Mouse (Mus musculus): Measurements from ENCODE around the gene Klhl13.

Gene Klhl13

DNA sequence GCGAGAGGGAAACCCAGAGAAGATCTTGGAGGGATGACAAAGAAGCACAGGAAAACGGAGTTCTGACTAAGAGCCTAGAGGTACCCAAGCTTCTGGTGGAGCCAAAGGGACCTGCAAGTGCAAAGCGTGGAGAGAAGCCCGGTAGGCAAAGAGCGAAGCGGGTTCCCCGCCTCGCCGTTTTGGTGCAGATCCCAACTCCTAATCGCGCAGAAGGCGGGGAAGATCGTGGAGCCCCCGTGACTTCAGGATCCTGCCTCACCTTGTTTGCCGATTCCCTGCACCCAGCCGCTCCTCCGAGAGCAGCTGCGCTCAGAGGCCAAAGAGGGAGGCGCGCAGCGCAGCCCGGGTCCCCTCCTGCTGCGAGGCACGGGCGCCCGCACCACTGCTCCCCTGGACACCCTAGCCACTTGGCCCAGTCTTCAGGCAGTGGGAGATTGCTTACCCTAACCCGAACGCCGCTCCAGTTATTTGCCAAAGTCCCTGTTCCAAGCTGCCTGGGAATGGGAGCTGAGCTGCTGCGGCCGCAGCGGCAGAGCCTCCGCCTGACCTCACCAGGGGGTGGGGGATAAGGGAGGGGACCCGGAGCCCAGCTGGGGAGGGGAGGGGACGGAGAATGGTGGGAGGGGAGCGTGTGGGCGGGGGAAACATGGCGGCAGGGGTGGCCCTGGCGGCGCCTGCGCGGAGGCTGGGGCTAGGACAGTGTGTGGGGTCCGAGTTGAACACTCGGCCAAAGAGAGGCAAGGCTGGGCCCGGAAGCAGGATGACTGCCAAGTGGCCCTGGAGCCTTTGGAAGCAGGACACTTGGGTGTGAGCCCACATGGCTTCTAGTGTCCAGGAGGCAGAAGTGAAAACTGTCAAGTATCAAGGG, at the start of gene Klhl13:
Klhl13 (minus strand) TSS at position 569 of the 868 bp plus-strand sequence.
- no peak for DNase-seq (ENCODE audit: low read depth, low spot score)

DNA sequence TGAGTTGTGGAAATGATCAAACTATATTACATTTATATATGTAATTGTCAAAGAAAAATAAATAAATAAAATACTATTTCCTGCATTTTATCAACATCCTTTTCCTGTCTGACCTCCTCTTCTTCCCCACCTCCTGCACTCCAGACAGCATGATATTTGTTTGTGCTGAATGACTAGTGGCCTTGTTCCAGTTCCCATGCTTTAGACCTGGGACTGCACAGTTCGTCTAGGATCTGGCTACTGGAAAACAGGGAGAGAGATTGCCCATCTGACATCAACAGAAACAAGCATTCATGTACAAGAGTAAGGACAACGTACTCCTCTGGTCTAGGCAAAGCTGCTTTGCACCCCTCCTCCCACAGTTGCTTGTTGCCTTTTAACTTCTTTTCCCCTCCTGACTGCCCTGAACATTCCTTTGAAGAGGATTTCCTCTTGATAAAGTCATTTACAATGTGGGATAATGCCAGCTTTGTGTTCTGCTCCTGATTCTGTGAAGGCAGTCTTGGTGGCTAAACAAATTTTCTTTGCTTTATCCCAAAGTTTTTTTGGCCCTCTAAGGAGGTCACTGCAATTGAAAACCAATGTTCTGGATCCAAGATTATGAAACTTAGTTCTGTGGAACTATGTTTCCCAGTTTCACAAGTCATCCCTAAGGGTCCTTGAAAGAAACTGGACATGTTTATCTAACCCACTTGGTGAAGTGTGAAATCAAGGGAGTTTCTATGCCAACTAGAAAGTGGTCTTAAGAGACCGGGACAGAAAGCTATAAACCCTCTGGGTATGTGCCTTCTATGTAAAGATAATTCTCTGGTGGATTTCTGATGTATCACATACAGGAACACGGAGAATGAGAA, 44.6 kb upstream of the Klhl13 start:
- DNase-seq (ENCODE audit: low read depth, low spot score): no peak

DNA sequence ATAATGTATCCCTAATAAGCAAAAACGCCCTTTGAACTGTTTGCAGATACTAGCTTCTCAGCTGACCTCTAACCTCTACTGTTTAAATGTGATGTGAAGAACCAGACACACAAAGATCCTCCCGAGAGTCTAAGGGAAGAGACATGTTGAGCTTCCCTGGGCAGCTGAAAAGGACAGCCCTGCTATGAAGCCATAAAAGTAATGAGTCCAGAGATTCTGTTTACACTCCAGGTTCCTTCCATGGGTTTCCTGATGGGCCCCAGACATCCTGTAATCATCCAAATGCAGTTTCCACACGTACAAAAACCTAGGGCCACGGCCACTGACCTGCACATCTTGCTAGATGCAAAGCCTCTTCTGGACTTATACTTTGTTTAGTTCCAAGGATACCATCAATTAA, 23.8 kb upstream of the Klhl13 start:
- DNase-seq (ENCODE audit: low read depth, low spot score): no peak

DNA sequence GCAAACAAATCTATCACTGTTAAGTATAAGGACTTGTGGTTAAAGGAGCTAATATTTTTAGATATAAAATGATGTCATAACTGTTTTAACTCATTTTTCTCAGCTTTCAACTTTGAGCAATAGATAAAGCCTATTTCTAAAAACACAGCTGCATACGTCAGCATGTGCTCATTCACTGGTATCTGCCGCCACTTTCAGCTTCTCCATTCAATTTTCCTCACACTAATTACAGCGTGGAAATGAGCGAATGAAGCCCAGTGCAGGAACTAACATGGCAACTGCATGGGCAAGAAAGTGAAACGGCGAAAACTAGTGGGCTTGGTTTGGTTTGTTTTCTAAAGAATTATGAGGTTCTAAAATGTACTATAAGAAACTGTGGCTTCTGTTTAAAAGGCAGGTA, 1.4 kb downstream of the Klhl13 start:
- DNase-seq (ENCODE audit: low read depth, low spot score): no peak

DNA sequence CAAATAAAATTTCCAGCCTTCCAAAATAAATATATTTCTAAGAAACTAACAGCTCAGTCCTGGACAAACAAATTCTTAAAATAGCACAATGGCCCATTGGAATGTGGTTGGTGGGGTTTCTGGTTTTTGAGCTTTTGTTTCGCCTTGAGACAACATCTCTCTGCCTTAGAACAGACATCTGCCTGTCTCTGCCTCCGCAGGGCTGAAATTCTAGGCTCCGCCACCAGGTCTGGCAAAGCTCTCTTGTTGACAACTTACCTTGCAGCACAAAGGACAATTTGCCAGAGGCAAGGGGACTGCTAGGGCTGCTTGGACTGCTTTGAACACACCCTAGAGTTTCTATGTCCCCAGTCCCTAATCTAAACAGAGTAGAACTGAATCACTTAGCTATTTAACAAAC, 4.4 kb downstream of the Klhl13 start:
- DNase-seq (ENCODE audit: low read depth, low spot score): no peak

DNA sequence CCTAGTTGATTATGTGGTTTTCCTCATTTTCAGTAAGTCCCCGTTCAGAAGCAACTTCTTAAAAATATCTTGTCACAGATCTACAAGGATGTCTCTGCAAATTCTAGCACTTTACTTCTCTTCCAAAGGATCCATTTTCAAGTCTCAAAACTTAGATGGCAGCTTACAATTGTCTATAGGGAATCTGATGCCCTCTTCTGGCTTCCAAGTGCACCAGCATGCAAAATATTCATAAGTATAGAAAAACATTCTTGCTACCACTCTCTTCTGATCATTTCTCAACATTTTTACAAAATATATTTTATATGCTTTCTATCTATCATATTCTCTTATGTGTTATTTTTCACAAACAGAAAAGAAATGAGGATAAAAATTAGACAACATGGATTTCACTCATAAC, 14.8 kb downstream of the Klhl13 start:
- no peak for DNase-seq (ENCODE audit: low read depth, low spot score)

DNA sequence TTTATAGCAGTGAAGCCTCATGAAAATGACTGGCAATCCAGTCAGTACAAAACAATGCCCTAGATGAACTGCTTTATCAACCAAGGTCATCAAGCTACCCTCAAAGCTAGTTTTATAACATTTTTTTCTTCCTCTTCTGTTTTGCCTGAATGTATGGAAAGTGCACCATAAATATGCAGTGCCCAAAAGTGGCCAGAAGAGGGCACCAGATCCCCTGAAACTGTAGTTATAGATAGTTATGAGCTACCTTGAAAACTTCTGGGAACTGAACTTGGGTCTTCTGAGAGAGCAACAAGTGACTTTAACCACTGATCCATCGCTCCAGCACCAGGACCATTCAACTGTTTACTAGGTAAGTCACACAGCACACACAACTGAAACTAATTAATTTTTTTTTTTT, 36.8 kb downstream of the Klhl13 start:
- DNase-seq (ENCODE audit: low read depth, low spot score): peak; percentile 25

DNA sequence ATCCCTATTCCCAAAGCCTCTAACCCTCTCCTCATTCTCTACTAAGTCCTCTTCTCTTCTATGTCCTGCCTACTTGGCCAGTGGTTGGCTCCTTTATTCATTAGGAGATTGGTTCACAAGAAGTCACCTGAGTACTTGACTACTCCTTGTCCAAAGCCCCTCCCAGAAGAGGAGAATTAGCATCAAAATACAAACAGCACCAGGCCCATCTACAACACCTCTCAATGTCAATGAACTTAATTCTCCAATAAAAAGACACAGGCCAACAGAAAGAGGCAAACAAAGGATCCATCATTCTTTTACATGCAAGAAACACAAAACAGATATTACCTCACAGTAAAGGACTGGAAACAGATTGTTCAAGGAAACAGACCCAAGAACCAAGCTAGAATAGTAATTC, 46.0 kb downstream of the Klhl13 start:
- DNase-seq (ENCODE audit: low read depth, low spot score): no peak

DNA sequence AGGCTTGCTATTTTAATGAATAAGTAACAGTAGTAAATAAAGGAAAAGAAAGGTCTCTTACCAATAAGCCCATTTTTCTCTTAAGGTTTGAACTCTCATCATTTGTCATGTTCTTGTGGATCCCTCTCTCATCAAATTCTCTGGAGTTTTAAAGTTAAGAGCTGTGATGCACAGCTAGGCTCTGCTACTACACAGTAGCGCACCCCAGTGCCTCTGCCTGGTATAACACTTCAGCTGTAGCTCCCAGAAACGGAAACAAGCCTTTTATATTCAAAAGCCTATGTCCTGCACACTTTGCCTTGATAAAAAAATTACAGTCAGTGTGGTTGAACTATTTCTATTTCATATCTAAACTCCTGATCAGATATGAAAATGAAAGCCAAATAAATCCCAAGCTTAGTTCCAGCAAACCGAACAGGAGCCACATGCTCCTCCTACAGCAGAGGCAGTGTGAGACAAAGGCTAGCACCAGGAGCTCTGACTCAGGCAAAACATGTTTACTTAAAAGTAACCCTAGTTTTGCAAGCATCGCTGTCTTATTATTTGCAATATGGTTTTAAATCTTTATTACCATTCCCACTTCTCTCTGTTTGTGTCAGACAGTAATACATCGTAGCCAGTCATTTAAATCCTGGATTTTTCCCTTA, 68.8 kb downstream of the Klhl13 start:
- peak; percentile 4 for DNase-seq (ENCODE audit: low read depth, low spot score)

DNA sequence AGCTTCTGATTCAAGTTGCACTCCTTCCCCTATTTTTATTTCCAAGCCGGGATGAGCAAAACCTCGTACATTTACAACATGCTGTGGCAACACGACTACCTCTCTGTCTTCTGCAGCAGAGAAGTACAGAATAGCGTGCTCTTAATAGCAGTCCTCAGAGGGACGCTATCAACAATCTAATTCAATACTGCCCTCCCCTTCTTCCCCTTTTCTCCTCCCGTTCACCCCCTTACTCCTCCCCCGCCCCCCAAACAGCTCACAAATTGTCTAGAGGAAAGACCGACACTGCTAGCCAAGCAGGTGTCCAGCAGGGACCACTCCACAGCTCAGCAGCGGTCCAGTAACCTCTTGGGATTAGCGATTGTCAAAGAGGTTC, 79.5 kb downstream of the Klhl13 start:
- no peak for DNase-seq (ENCODE audit: low read depth, low spot score)

DNA sequence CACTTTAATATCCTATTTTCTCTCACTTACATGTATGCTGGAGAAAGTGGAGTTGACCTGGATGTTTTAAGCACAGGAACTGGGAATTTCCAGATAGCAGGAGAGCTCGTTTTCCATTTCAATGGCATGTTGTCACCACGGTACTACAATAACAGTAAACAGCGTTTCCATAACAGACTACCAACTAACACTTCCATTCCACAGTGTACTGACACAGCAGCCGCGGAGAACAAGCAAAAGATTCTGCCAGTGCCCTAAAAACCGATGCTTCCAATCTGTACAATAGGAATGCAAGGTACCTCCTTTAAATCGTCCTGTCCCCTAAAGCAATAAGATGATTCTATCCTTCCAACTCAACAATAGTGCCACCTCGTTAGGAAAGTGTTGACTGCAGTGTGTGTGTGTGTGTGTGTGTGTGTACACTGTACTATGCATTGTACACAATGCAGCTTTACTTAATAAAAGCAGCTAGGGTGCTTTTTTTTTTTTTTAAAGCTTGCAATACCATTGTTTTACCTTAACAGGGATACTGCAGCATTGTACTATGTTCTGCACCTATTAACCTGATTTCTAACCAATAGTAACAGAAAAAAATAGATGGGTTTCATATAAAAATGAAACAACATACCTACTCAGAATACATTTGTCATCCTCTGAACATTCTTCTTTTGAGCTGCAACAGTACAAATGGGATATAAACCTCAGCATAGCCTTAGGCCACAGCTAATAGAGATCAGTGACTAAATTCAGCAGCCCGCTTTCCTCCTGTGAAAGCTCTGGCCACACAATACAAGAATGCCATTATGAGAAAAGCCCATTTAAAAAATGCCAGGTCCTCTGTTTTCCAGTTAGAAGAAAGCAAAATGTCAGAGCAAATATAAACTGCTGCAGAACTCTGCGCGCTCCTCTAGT, 80.1 kb downstream of the Klhl13 start:
- no peak for DNase-seq (ENCODE audit: low read depth, low spot score)

DNA sequence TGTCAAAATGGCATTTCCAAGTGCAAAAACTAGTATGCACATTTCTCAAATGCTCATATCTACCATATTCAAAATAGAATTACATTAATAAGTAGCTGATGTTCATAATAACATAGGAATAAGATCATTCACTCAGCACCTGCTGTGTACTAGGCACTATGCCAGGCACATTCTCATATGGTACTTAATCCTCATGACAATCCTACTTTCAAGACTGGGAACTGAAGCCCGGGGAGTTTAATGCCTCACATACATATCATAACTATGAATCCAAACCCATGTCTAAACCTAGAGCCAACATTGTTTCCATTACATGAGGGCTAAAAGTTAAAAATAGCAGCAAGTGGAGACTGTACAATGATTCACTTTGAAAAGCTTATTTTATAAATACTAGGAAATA, 97.3 kb downstream of the Klhl13 start:
- no peak for DNase-seq (ENCODE audit: low read depth, low spot score)

DNA sequence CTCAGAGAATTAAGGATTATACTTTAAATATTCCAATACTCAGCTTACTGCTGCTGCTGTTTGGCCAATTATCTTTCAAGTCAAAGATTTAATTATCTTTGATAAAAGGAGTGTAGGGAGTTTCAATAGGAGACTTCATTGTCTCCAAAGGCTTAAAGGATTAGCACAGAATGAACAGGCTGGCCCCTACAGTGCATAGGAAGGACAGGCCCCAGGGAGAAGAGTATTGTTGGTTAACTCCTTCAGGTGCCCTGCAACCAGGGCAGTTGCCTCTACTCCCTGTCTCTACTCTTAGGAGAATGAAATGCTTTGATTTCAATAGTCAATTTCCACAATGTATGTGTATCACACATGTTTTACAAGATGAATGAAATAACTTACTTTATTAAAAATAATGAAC, 116.1 kb downstream of the Klhl13 start:
- DNase-seq (ENCODE audit: low read depth, low spot score): no peak

Data from 3T3-L1 (cell line).